ENCODE assay signal across 9 mouse cellular contexts in the genomic region with DNA sequence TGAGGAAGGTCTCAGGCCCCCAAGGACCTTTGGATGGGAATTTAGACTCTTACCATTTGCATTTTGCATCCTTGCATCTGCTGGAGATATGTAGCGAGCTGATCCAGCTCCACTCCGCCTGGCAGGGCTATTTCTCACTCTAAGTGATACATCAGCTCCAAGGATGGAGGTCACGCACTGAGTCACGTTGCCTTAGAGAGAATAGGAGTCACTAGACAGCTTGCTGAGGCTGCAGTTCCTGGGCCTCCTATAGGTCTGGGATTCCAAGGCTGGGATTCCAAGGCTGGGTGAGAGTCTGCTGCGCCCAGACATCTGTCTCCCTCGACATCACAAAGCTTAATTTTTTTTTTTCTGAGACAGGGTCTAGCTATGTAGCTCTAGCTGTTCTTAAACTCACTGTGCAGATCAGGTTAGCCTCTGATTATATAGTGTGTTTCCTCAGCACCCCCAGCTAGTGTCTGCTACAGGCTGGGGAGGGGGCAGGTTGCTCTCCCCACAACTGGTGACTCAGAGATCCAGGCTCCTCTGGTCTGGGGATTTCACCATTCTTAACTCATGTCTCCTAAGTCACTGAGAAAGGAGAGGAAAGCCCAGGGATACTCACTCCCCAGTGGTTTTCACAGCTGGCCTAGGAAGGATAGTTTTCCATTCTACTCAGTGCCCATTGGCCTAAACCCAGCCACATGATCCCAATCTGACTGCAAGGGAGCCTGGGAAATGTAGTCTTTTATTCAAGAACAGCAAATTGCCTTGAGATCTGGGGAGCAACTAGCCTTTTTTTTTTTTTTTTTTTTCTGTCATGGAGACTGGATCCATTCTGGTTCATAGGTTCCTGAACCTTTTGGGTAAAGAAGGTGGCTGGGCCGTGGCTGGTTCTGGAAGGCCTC.
DNase-seq lines count a peak whose midpoint lies in the region; ATAC-seq and TF ChIP-seq lines count a peak whose summit lies in the region.
"Had no signal": no experiment of that assay in that cellular context is flagged by ENCODE, and none has a peak within 500 bp of the region (broad histone marks: within the 10 kb centered on the region; RNA-seq: fewer than 3 reads in every experiment).

No protein-coding gene starts in this region.

- no peak overlapping the region for H3K4me3 ChIP-seq in kidney, embryonic 15.5 days (replicated peaks)
- H3K4me3 ChIP-seq in forebrain, embryonic 11.5 days (ENCODE audit: low read depth, low read length), result no peak overlapping the region
- no peak overlapping the region for H3K4me3 ChIP-seq in myocyte
- no peak overlapping the region for H3K4me3 ChIP-seq in liver, embryonic 12.5 days

- no peaks in the 10 kb centered on the region for H3K79me2 ChIP-seq in myocyte (ENCODE audit: control insufficient read depth, insufficient read depth)

- no peaks in the 10 kb centered on the region for H3K4me1 ChIP-seq in kidney, embryonic 15.5 days
- H3K4me1 ChIP-seq in forebrain, embryonic 11.5 days (replicated peaks; ENCODE audit: control insufficient read depth, insufficient read depth, low read length), result 0 out of 2 replicates have a peak, but pooled peaks cover 4% of the 10 kb centered on the region
- H3K4me1 ChIP-seq in liver, embryonic 12.5 days, result peaks cover 25% of the 10 kb centered on the region; the same call in 1 of the 2 replicates

- no peak overlapping the region for H3ac ChIP-seq in myocyte (ENCODE audit: control insufficient read depth, insufficient read length)

- ATAC-seq in kidney, embryonic 15.5 days (replicated peaks; ENCODE audit: low FRiP score), result peak; percentile 71; the same call in 1 of the 2 replicates
- ATAC-seq in forebrain, embryonic 11.5 days (replicated peaks; ENCODE audit: low FRiP score), result peak; percentile 72; the same call in 1 of the 2 replicates
- no peak for ATAC-seq in erythroblast, adult 5-6 weeks (replicated peaks; ENCODE audit: low FRiP score, poor library complexity, severe bottlenecking)
- no peak for ATAC-seq in liver, embryonic 12.5 days

- H3K9me3 ChIP-seq in kidney, embryonic 15.5 days (replicated peaks), result no peaks in the 10 kb centered on the region
- no peaks in the 10 kb centered on the region for H3K9me3 ChIP-seq in forebrain, embryonic 11.5 days (ENCODE audit: control insufficient read depth, low read length)
- H3K9me3 ChIP-seq in liver, embryonic 12.5 days (replicated peaks), result no peaks in the 10 kb centered on the region

- DNase-seq in kidney, adult 18-20 months, result no peak
- peak; percentile 25 to 46 for DNase-seq in adrenal gland, adult 18-20 months (ENCODE audit: low spot score in 2 of 2)
- no peak for DNase-seq in forebrain, embryonic 11.5 days (ENCODE audit: low spot score)
- no peak for DNase-seq in thymus, postnatal 36 days

- peaks cover 16% of the 10 kb centered on the region; the same call in 1 of the 2 replicates for H3K27me3 ChIP-seq in kidney, embryonic 15.5 days
- peaks cover 2% of the 10 kb centered on the region for H3K27me3 ChIP-seq in forebrain, embryonic 11.5 days (ENCODE audit: control insufficient read depth, insufficient read depth, low read length)
- no peaks in the 10 kb centered on the region for H3K27me3 ChIP-seq in myocyte (ENCODE audit: control insufficient read depth, insufficient read depth, insufficient read length)
- H3K27me3 ChIP-seq in liver, embryonic 12.5 days (replicated peaks), result peaks cover 13% of the 10 kb centered on the region; the same call in 1 of the 2 replicates

- H3K27ac ChIP-seq in kidney, embryonic 15.5 days, result no peak overlapping the region
- H3K27ac ChIP-seq in forebrain, embryonic 11.5 days (ENCODE audit: low read depth, low read length), result no peak overlapping the region
- no peak overlapping the region for H3K27ac ChIP-seq in liver, embryonic 12.5 days
- H3K27ac ChIP-seq: macrophage had no signal

- no peak overlapping the region for H3K4me2 ChIP-seq in kidney, embryonic 15.5 days
- no peak overlapping the region for H3K4me2 ChIP-seq in forebrain, embryonic 11.5 days (ENCODE audit: low read depth, low read length, severe bottlenecking)
- no peak overlapping the region for H3K4me2 ChIP-seq in myocyte (ENCODE audit: low read depth)
- no peak overlapping the region for H3K4me2 ChIP-seq in liver, embryonic 12.5 days

- H3K36me3 ChIP-seq in kidney, embryonic 15.5 days, result no peaks in the 10 kb centered on the region
- no peaks in the 10 kb centered on the region for H3K36me3 ChIP-seq in forebrain, embryonic 11.5 days (ENCODE audit: control insufficient read depth, insufficient read depth, low read length)
- H3K36me3 ChIP-seq in myocyte (ENCODE audit: control insufficient read depth, insufficient read depth), result no peaks in the 10 kb centered on the region
- no peaks in the 10 kb centered on the region for H3K36me3 ChIP-seq in liver, embryonic 12.5 days

- no peak for TF ChIP-seq POLR2A in myocyte (IDR thresholded peaks at IDR 0.05; ENCODE audit: insufficient read length, low read depth)

- 76% methylated on average over 7 of the region's 7 CpGs for WGBS in kidney, embryonic 15.5 days
- WGBS in forebrain, embryonic 11.5 days, result 77% methylated on average over 7 of the region's 7 CpGs
- WGBS in liver, embryonic 12.5 days (ENCODE audit: insufficient replicate concordance), result 61% methylated on average over 7 of the region's 7 CpGs

- no peak overlapping the region for H3K9ac ChIP-seq in kidney, embryonic 15.5 days
- no peak overlapping the region for H3K9ac ChIP-seq in forebrain, embryonic 11.5 days (ENCODE audit: low read length)
- H3K9ac ChIP-seq in liver, embryonic 12.5 days, result no peak overlapping the region

TF ChIP-seq in myocyte, 11 proteins besides CTCF, POLR2A, EP300 and RAD21:
- peak; percentile 84 for TF ChIP-seq USF1 (IDR thresholded peaks at IDR 0.05; ENCODE audit: low read depth)
- no peak for TF ChIP-seq CEBPB (IDR thresholded peaks at IDR 0.05; ENCODE audit: insufficient read depth, poor library complexity, severe bottlenecking)

Comparison
In these comparisons a context has a peak if more than half of its experiments do, and no peak if none do; other contexts are left out.
1. ATAC-seq: peak in kidney, embryonic 15.5 days (single experiment) and forebrain, embryonic 11.5 days (single experiment); none in erythroblast, adult 5-6 weeks (single experiment) and liver, embryonic 12.5 days (single experiment).
2. DNase-seq: peak in adrenal gland, adult 18-20 months (2 of 2); none in kidney, adult 18-20 months (single experiment), forebrain, embryonic 11.5 days (single experiment) and thymus, postnatal 36 days (0 of 2).